Comparison of ENCODE assay signal across 27 mouse cellular contexts in genomic region chr8:121572121-121572520, GRCm38 (mm10). TPM values are rescaled to one million over a fixed set of nuclear protein-coding genes. Genes with fewer than 3 reads are reported as not detected.
"Had no signal": no experiment of that assay in that cellular context is flagged by ENCODE, and none has a peak within 500 bp of the region (broad histone marks: within the 10 kb centered on the region; RNA-seq: fewer than 3 reads in every experiment).

No protein-coding gene starts in this region.

- H3K4me3 ChIP-seq: midbrain, embryonic 10.5 days; midbrain, embryonic 12.5 days; myocyte; neural tube, embryonic 13.5 days; neural tube, embryonic 15.5 days had no signal

- H3K9me3 ChIP-seq: midbrain, embryonic 10.5 days; midbrain, embryonic 12.5 days; neural tube, embryonic 13.5 days; neural tube, embryonic 15.5 days had no signal

- ATAC-seq: midbrain, embryonic 16.5 days had no signal

- H3K27me3 ChIP-seq: midbrain, embryonic 12.5 days; neural tube, embryonic 13.5 days; neural tube, embryonic 15.5 days had no signal

- DNase-seq: lung, adult 18-20 months; lung, embryonic 14.5 days; lung, postnatal 10 days; lung, postnatal 4 days; midbrain, embryonic 14.5 days; retina, postnatal 1 day; right cerebral cortex, adult 18-20 months; right cerebral cortex, postnatal 25 days; right cerebral cortex, postnatal 4 days; spleen, adult 18-20 months; thymus, adult 18-20 months; thymus, postnatal 14 days; thymus, postnatal 36 days had no signal

- H3K36me3 ChIP-seq: midbrain, embryonic 12.5 days; neural tube, embryonic 13.5 days; neural tube, embryonic 15.5 days had no signal

- H3K27ac ChIP-seq: midbrain, embryonic 10.5 days; midbrain, embryonic 12.5 days; neural tube, embryonic 13.5 days; neural tube, embryonic 15.5 days had no signal

- H3K4me2 ChIP-seq: lung, embryonic 14.5 days; midbrain, embryonic 12.5 days; neural tube, embryonic 13.5 days; neural tube, embryonic 15.5 days had no signal

- H3K9ac ChIP-seq: lung, embryonic 14.5 days; midbrain, embryonic 12.5 days; neural tube, embryonic 13.5 days; neural tube, embryonic 15.5 days had no signal

RNA-seq across cellular contexts. Expression of gene 1700018B08Rik, which starts 28.0 kb away (rescaled TPM):
- total RNA-seq: megakaryocyte, adult 5-6 weeks; megakaryocyte-erythroid progenitor cell, adult 5-6 weeks had no signal
- polyA plus RNA-seq: liver, embryonic 16.5 days; lung, embryonic 14.5 days; lung, embryonic 16.5 days; midbrain, embryonic 10.5 days; midbrain, embryonic 12.5 days; midbrain, embryonic 16.5 days; myocyte; neural tube, embryonic 11.5 days; neural tube, embryonic 13.5 days; neural tube, embryonic 15.5 days; small intestine, adult 2 months; stomach, embryonic 14.5 days; thymus, postnatal 0 days had no signal
